Mouse (Mus musculus) G1E (cell line): ENCODE data around the gene Ripply2.

Experiments used
- CTCF ChIP-seq: IDR thresholded peaks from 2 replicates; pipeline ENCODE4 v1.5.1; 2012; ENCODE audit warnings: low read depth, low read length, inconsistent platforms, mixed read lengths
- GATA1 ChIP-seq: IDR thresholded peaks from 2 replicates; pipeline ENCODE4 v1.6.1; 2012; ENCODE audit warnings: borderline replicate concordance, low read length, inconsistent platforms, mixed read lengths
- POLR2AphosphoS5 ChIP-seq: IDR thresholded peaks from 2 replicates; pipeline ENCODE4 v1.6.1; 2012; ENCODE audit warnings: low read depth, low read length, inconsistent platforms; ENCODE audit not compliant: insufficient replicate concordance
- TAL1 ChIP-seq: conservative IDR thresholded peaks from 2 replicates; pipeline ENCODE4 v1.6.1; 2012; ENCODE audit warnings: low read depth, low read length, inconsistent platforms, mixed read lengths

GRCm38 (mm10) chr9:87025764-87026163 is 10.4 kb downstream of the Ripply2 start:
- TF ChIP-seq CTCF (no peak), GATA1 (no peak), TAL1 (no peak), POLR2AphosphoS5 (no peak)
